Mouse (Mus musculus) thymus, adult 2 months (tissue): Measurements from ENCODE around the gene Ckap4.

Experiments used
- CTCF ChIP-seq: fragments of 200-500 bp; IDR thresholded peaks from 2 replicates; pipeline ENCODE4 v1.5.1; 2012; ENCODE audit warnings: mild to moderate bottlenecking, control low read depth, low read length, moderate library complexity, borderline replicate concordance; ENCODE audit not compliant: control insufficient read depth, poor library complexity, insufficient read depth; ENCODE audit errors: extremely low read depth
- POLR2A ChIP-seq: fragments of 200-500 bp; IDR thresholded peaks from 2 replicates; pipeline ENCODE4 v1.6.1; 2012; ENCODE audit warnings: mild to moderate bottlenecking, low read length, control low read depth, moderate library complexity; ENCODE audit not compliant: control insufficient read depth, poor library complexity, insufficient read depth; ENCODE audit errors: extremely low read depth

DNA sequence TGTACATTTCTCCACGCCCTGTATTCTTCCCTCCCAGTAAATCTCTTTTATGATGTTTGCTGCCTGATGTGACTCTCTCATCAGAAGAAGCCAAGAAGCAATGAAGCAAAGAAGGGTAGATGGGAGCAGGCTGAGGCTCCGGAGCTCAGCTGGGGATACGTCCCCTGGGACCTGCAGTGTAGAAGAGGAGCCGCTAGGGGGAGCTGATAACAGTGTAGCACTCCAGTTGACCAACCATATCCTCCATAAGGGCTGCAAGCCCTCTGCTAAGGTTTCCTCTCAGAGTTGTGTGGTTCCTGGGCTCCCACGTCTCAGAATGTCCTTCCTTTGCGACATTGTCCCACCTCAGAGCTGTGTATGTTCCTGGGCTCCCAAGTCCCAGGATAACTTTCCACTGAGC is 45.5 kb downstream of the Ckap4 start:
- TF ChIP-seq CTCF, result peak; percentile 81; the same call in 1 of the 2 replicates
- no peak for TF ChIP-seq POLR2A
